In the genomic region with DNA sequence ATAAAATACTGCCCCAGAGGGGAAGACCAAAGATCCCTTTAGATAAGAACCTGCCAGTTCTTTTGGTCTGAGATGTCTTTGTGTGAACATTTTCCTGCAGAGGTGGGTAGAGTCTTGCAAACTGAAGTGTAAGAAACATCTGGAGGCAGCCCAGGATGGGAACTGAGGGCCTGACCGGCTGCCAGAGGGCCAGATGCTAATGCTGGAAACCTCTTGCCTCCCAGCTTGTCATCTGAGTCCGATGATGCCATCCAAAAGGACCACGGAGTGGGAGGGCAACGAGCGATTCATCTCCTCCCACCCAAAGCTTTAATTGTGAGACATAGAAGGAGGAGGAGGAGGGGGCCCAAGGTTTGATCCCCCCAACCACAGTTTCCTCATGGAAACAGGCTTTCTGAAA, we compare ENCODE assay signal across 23 mouse cellular contexts.
DNase-seq lines count a peak whose midpoint lies in the region; ATAC-seq and TF ChIP-seq lines count a peak whose summit lies in the region.
"Had no signal": no experiment of that assay in that cellular context is flagged by ENCODE, and none has a peak within 500 bp of the region (broad histone marks: within the 10 kb centered on the region; RNA-seq: fewer than 3 reads in every experiment).

No protein-coding gene starts in this region.

- no peaks in the 10 kb centered on the region for H3K27me3 ChIP-seq in hindbrain, embryonic 13.5 days
- H3K27me3 ChIP-seq in hindbrain, embryonic 16.5 days (replicated peaks; ENCODE audit: control insufficient read depth, insufficient read depth, low read length): no peaks in the 10 kb centered on the region
- H3K27me3 ChIP-seq: embryonic facial prominence, embryonic 15.5 days; limb, embryonic 15.5 days; lung, embryonic 15.5 days; megakaryocyte, embryonic 14.5 days; midbrain, embryonic 13.5 days had no signal

- ATAC-seq in hindbrain, embryonic 13.5 days (ENCODE audit: low FRiP score): no peak
- no peak for ATAC-seq in hindbrain, embryonic 16.5 days
- ATAC-seq: forebrain, embryonic 14.5 days; midbrain, embryonic 13.5 days had no signal

- no peaks in the 10 kb centered on the region for H3K36me3 ChIP-seq in hindbrain, embryonic 13.5 days
- H3K36me3 ChIP-seq in hindbrain, embryonic 16.5 days (ENCODE audit: control insufficient read depth, insufficient read depth, low read length): no peaks in the 10 kb centered on the region
- H3K36me3 ChIP-seq: embryonic facial prominence, embryonic 15.5 days; limb, embryonic 15.5 days; lung, embryonic 15.5 days; midbrain, embryonic 13.5 days had no signal

- no peaks in the 10 kb centered on the region for H3K9me3 ChIP-seq in hindbrain, embryonic 13.5 days
- H3K9me3 ChIP-seq in hindbrain, embryonic 16.5 days (ENCODE audit: control insufficient read depth, low read length): no peaks in the 10 kb centered on the region
- H3K9me3 ChIP-seq: embryonic facial prominence, embryonic 15.5 days; limb, embryonic 15.5 days; lung, embryonic 15.5 days; megakaryocyte, embryonic 14.5 days; midbrain, embryonic 13.5 days had no signal

- WGBS in hindbrain, embryonic 13.5 days: 71% methylated on average over 5 of the region's 5 CpGs
- 56% methylated on average over 5 of the region's 5 CpGs for WGBS in hindbrain, embryonic 16.5 days

- peaks cover 35% of the 10 kb centered on the region for H3K4me1 ChIP-seq in hindbrain, embryonic 13.5 days (replicated peaks)
- H3K4me1 ChIP-seq in hindbrain, embryonic 16.5 days (ENCODE audit: control insufficient read depth, insufficient read depth, low read depth, low read length): peaks cover 5% of the 10 kb centered on the region
- H3K4me1 ChIP-seq: lung, embryonic 15.5 days had no signal

- intact Hi-C loops in gastrocnemius, adult 2 months (cut with DNase I): no loop called here

- peak overlapping the region; percentile 52; the same call in 1 of the 2 replicates for H3K27ac ChIP-seq in hindbrain, embryonic 13.5 days
- no peak overlapping the region for H3K27ac ChIP-seq in hindbrain, embryonic 16.5 days (ENCODE audit: low read depth, low read length)
- H3K27ac ChIP-seq in gastrocnemius, adult 2 months: no peak overlapping the region
- H3K27ac ChIP-seq: embryonic facial prominence, embryonic 15.5 days; limb, embryonic 15.5 days; liver, embryonic 14.5 days; lung, embryonic 15.5 days; midbrain, embryonic 13.5 days; stomach, postnatal 0 days had no signal

- no peak overlapping the region for H3K4me3 ChIP-seq in hindbrain, embryonic 13.5 days
- H3K4me3 ChIP-seq in hindbrain, embryonic 16.5 days (ENCODE audit: low read length): no peak overlapping the region
- no peak overlapping the region for H3K4me3 ChIP-seq in gastrocnemius, adult 2 months
- H3K4me3 ChIP-seq: embryonic facial prominence, embryonic 15.5 days; limb, embryonic 15.5 days; lung, embryonic 15.5 days; megakaryocyte, embryonic 14.5 days; midbrain, embryonic 13.5 days had no signal

- H3K4me2 ChIP-seq in hindbrain, embryonic 13.5 days: no peak overlapping the region
- no peak overlapping the region for H3K4me2 ChIP-seq in hindbrain, embryonic 16.5 days (ENCODE audit: low read length)
- H3K4me2 ChIP-seq: embryonic facial prominence, embryonic 15.5 days; limb, embryonic 15.5 days; lung, embryonic 15.5 days; midbrain, embryonic 13.5 days had no signal

- DNase-seq in gastrocnemius, adult 2 months: peak; percentile 49
- DNase-seq in heart, adult 9 months (ENCODE audit: low spot score in 2 of 2): peak; percentile 21 to 39
- DNase-seq in lung, adult 18-20 months: no peak
- no peak for DNase-seq in kidney, adult 18-20 months
- no peak for DNase-seq in Muller cell, postnatal 12 days (ENCODE audit: inconsistent ontology term)
- DNase-seq: adrenal gland, postnatal 25 days; cerebellum, adult 8-10 months; kidney, adult 11 months; kidney, postnatal 4 days; lung, postnatal 36 days; right cerebral cortex, postnatal 14 days; thymus, adult 2 months; thymus, postnatal 4 days had no signal

- H3K9ac ChIP-seq in hindbrain, embryonic 13.5 days: no peak overlapping the region
- no peak overlapping the region for H3K9ac ChIP-seq in hindbrain, embryonic 16.5 days (ENCODE audit: low read depth, low read length)
- H3K9ac ChIP-seq: embryonic facial prominence, embryonic 15.5 days; limb, embryonic 15.5 days; liver, embryonic 14.5 days; lung, embryonic 15.5 days; midbrain, embryonic 13.5 days had no signal

- no peak for TF ChIP-seq CTCF in gastrocnemius, adult 2 months (IDR thresholded peaks at IDR 0.05)

Comparison
In these comparisons a context has a peak if more than half of its experiments do, and no peak if none do; other contexts are left out.
1. DNase-seq: peak in gastrocnemius, adult 2 months (single experiment) and heart, adult 9 months (2 of 2); none in lung, adult 18-20 months (0 of 2), kidney, adult 18-20 months (single experiment) and Muller cell, postnatal 12 days (single experiment).